Mouse (Mus musculus) lung, adult 18-20 months (tissue): ENCODE measurements around the gene Fmr1nb.
"Not testable (repeated sequence)": the region's sequence is repeated elsewhere in the genome, so short reads cannot be mapped to it uniquely, and the experiment has no call there.

ENCODE experiments used
- DNase-seq, 2 experiments: peaks; one replicate each; pipeline ENCODE4 v3.0.0; 2022; ENCODE audit warnings: mixed read lengths in 2 of 2

Gene Fmr1nb

GRCm38 (mm10) chrX:68761606-68762005 is at the start of gene Fmr1nb:
Fmr1nb (plus strand) TSS chrX:68761839.
- no peak for DNase-seq

DNA sequence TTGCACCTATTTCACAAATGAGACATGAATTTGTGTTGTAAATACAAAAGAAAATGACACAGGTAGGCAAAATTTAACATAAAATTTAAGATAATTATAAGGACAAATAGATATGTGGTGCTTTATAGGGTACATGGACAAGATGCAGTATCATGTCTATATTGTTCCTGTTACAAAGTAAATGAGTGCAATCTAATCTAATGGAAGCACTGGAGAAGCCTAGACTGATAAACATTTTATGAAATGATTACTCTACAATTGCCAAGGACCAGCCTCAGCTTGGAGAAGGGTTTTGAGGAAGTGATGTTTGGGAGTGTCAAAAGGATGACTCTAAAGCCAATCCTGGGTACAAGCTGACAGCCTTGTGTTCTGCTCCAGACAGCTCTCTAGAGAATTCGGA is 24.7 kb upstream of the Fmr1nb start:
- no peak for DNase-seq

GRCm38 (mm10) chrX:68740088-68740487 is 21.6 kb upstream of the Fmr1nb start:
- no peak for DNase-seq

- DNase-seq, result not testable (repeated sequence)
Measured at GRCm38 (mm10) chrX:68820449-68820848, 58.8 kb downstream of the Fmr1nb start.

- DNase-seq, result not testable (repeated sequence)
Measured at GRCm38 (mm10) chrX:68821059-68821458, 59.4 kb downstream of the Fmr1nb start, which contains the start of gene Gm14698. Gm14698 (plus strand) TSS chrX:68821093.

- no peak for DNase-seq
Measured at GRCm38 (mm10) chrX:68839548-68840444, 78.2 kb downstream of the Fmr1nb start.
